In genomic region chr9:41953486-41953885, GRCm38 (mm10) we compare ENCODE assay signal across 9 mouse cellular contexts.
DNase-seq lines count a peak whose midpoint lies in the region; ATAC-seq and TF ChIP-seq lines count a peak whose summit lies in the region.
"Had no signal": no experiment of that assay in that cellular context is flagged by ENCODE, and none has a peak within 500 bp of the region (broad histone marks: within the 10 kb centered on the region; RNA-seq: fewer than 3 reads in every experiment).

No protein-coding gene starts in this region.

- H3K9ac ChIP-seq in intestine, embryonic 14.5 days (ENCODE audit: low read length), result no peak overlapping the region
- no peak overlapping the region for H3K9ac ChIP-seq in intestine, embryonic 16.5 days (ENCODE audit: low read depth, low read length)
- peak overlapping the region; percentile 83 for H3K9ac ChIP-seq in midbrain, embryonic 16.5 days (ENCODE audit: low read depth, low read length)
- H3K9ac ChIP-seq: liver, embryonic 15.5 days had no signal

- H3K4me2 ChIP-seq in intestine, embryonic 14.5 days (ENCODE audit: low read length), result peak overlapping the region; percentile 28; the same call in 1 of the 2 replicates
- no peak overlapping the region for H3K4me2 ChIP-seq in intestine, embryonic 16.5 days (ENCODE audit: low read depth, low read length)
- peak overlapping the region; percentile 79 for H3K4me2 ChIP-seq in midbrain, embryonic 16.5 days (ENCODE audit: low read length)
- H3K4me2 ChIP-seq: liver, embryonic 15.5 days had no signal

- peak; percentile 76 for DNase-seq in intestine, embryonic 14.5 days (ENCODE audit: low spot score)
- peak; percentile 65 for DNase-seq in gastrocnemius, adult 2 months
- peak; percentile 53 for DNase-seq in induced T-regulatory cell, adult 2 months (ENCODE audit: low read depth)
- peak; percentile 83 to 87 for DNase-seq in left cerebral cortex, postnatal 25 days (ENCODE audit: low spot score in 2 of 2)
- peak; percentile 52 for DNase-seq in thymus, postnatal 4 days

- H3K4me3 ChIP-seq in intestine, embryonic 14.5 days (ENCODE audit: low read depth, low read length), result no peak overlapping the region
- no peak overlapping the region for H3K4me3 ChIP-seq in intestine, embryonic 16.5 days (ENCODE audit: low read length)
- no peak overlapping the region for H3K4me3 ChIP-seq in cortical plate, adult 2 months (ENCODE audit: insufficient read depth, low read length)
- H3K4me3 ChIP-seq in gastrocnemius, adult 2 months, result peak overlapping the region; percentile 45
- peak overlapping the region; percentile 29 for H3K4me3 ChIP-seq in midbrain, embryonic 16.5 days (ENCODE audit: low read depth, low read length)
- H3K4me3 ChIP-seq: liver, embryonic 15.5 days had no signal

- H3K27me3 ChIP-seq in intestine, embryonic 14.5 days (replicated peaks; ENCODE audit: control insufficient read depth, insufficient read depth, low read length), result no peaks in the 10 kb centered on the region
- 0 out of 2 replicates have a peak, but pooled peaks cover 2% of the 10 kb centered on the region for H3K27me3 ChIP-seq in intestine, embryonic 16.5 days (replicated peaks; ENCODE audit: control insufficient read depth, insufficient read depth, low read length)
- H3K27me3 ChIP-seq in midbrain, embryonic 16.5 days (ENCODE audit: control insufficient read depth, insufficient read depth, low read depth, low read length), result no peaks in the 10 kb centered on the region

- ATAC-seq in intestine, embryonic 14.5 days (replicated peaks; ENCODE audit: low FRiP score, low TSS enrichment, low read depth), result no peak
- no peak for ATAC-seq in intestine, embryonic 16.5 days
- ATAC-seq in midbrain, embryonic 16.5 days, result peak; percentile 27; the same call in 1 of the 2 replicates

- TF ChIP-seq POLR2A in cortical plate, adult 2 months (IDR thresholded peaks at IDR 0.05; ENCODE audit: extremely low read depth, insufficient read depth, low read length), result no peak

- intact Hi-C loops in gastrocnemius, adult 2 months (cut with DNase I), result loop anchor here (5.0 kb wide), 3 partner anchors 76 to 576 kb away; no protein-coding TSS in a partner anchor
- intact Hi-C loops in left cerebral cortex, postnatal 25 days (cut with DNase I), result loop anchor here (5.0 kb wide), 2 partner anchors 561 to 576 kb away; no protein-coding TSS in a partner anchor

- H3K4me1 ChIP-seq in intestine, embryonic 14.5 days (replicated peaks; ENCODE audit: control insufficient read depth, insufficient read depth, low read length), result peaks cover 28% of the 10 kb centered on the region
- H3K4me1 ChIP-seq in intestine, embryonic 16.5 days (ENCODE audit: control insufficient read depth, insufficient read depth, low read length), result peaks cover 22% of the 10 kb centered on the region
- peaks cover 3% of the 10 kb centered on the region for H3K4me1 ChIP-seq in cortical plate, adult 2 months (ENCODE audit: control insufficient read depth, insufficient read depth, low read length)
- peaks cover 43% of the 10 kb centered on the region for H3K4me1 ChIP-seq in midbrain, embryonic 16.5 days (ENCODE audit: control insufficient read depth, insufficient read depth, low read length)
- H3K4me1 ChIP-seq: liver, embryonic 15.5 days had no signal

- H3K27ac ChIP-seq in intestine, embryonic 14.5 days (ENCODE audit: low read depth), result peak overlapping the region; percentile 65
- no peak overlapping the region; the same call in 1 of the 2 replicates for H3K27ac ChIP-seq in intestine, embryonic 16.5 days (ENCODE audit: low read length)
- H3K27ac ChIP-seq in cortical plate, adult 2 months (ENCODE audit: insufficient read depth, low read length), result no peak overlapping the region
- peak overlapping the region; percentile 75 for H3K27ac ChIP-seq in gastrocnemius, adult 2 months
- H3K27ac ChIP-seq in midbrain, embryonic 16.5 days (ENCODE audit: low read length), result peak overlapping the region; percentile 97
- H3K27ac ChIP-seq: liver, embryonic 15.5 days had no signal

- H3K9me3 ChIP-seq in intestine, embryonic 14.5 days (ENCODE audit: control insufficient read depth, low read length), result no peaks in the 10 kb centered on the region
- no peaks in the 10 kb centered on the region for H3K9me3 ChIP-seq in intestine, embryonic 16.5 days (ENCODE audit: control insufficient read depth, low read length)
- no peaks in the 10 kb centered on the region for H3K9me3 ChIP-seq in midbrain, embryonic 16.5 days (replicated peaks; ENCODE audit: control insufficient read depth, low read length, poor library complexity, severe bottlenecking)
- H3K9me3 ChIP-seq: liver, embryonic 15.5 days had no signal

- 12% methylated on average over 8 of the region's 8 CpGs for WGBS in intestine, embryonic 14.5 days
- 14% methylated on average over 8 of the region's 8 CpGs for WGBS in intestine, embryonic 16.5 days
- 3% methylated on average over 8 of the region's 8 CpGs for WGBS in midbrain, embryonic 16.5 days

- H3K36me3 ChIP-seq in intestine, embryonic 14.5 days (ENCODE audit: control insufficient read depth, insufficient read depth, low read length), result no peaks in the 10 kb centered on the region
- H3K36me3 ChIP-seq in intestine, embryonic 16.5 days (ENCODE audit: control insufficient read depth, insufficient read depth, low read length), result no peaks in the 10 kb centered on the region
- H3K36me3 ChIP-seq in midbrain, embryonic 16.5 days (ENCODE audit: control insufficient read depth, insufficient read depth, low read length), result no peaks in the 10 kb centered on the region
- H3K36me3 ChIP-seq: liver, embryonic 15.5 days had no signal

- TF ChIP-seq CTCF in cortical plate, adult 2 months (IDR thresholded peaks at IDR 0.05; ENCODE audit: extremely low read depth, insufficient read depth, low read length), result peak; percentile 64
- TF ChIP-seq CTCF in gastrocnemius, adult 2 months (IDR thresholded peaks at IDR 0.05), result peak; percentile 80

Comparison
In these comparisons a context has a peak if more than half of its experiments do, and no peak if none do; other contexts are left out.
1. H3K27ac ChIP-seq: peak in intestine, embryonic 14.5 days (single experiment), gastrocnemius, adult 2 months (single experiment) and midbrain, embryonic 16.5 days (single experiment); none in intestine, embryonic 16.5 days (single experiment) and cortical plate, adult 2 months (single experiment).
2. H3K4me3 ChIP-seq: peak in gastrocnemius, adult 2 months (single experiment) and midbrain, embryonic 16.5 days (single experiment); none in intestine, embryonic 14.5 days (single experiment), intestine, embryonic 16.5 days (single experiment) and cortical plate, adult 2 months (single experiment).
3. Peak in every context shown above with its lines, with median percentiles within 50 percentile points of each other: DNase-seq.